Mouse (Mus musculus) cortical plate, adult 2 months (tissue): ENCODE measurements around the gene Sytl2. TPM values are rescaled to one million over a fixed set of nuclear protein-coding genes. Genes with fewer than 3 reads are reported as not detected.

Source experiments
- H3K27ac ChIP-seq: fragments of 200-500 bp; 2 replicates; pipeline ENCODE4 v1.5.1; 2012; ENCODE audit warnings: low read length, control low read depth, inconsistent platforms; ENCODE audit not compliant: insufficient read depth
- H3K4me1 ChIP-seq: fragments of 200-500 bp; 2 replicates; pipeline ENCODE4 v1.6.1; 2011; ENCODE audit warnings: low read length; ENCODE audit not compliant: control insufficient read depth, insufficient read depth
- H3K4me3 ChIP-seq: fragments of 200-500 bp; 2 replicates; pipeline ENCODE4 v1.5.1; 2011; ENCODE audit warnings: mild to moderate bottlenecking, low read length, control low read depth; ENCODE audit not compliant: insufficient read depth
- CTCF ChIP-seq: fragments of 200-500 bp; IDR thresholded peaks from 2 replicates; pipeline ENCODE4 v1.5.1; 2011; ENCODE audit warnings: mild to moderate bottlenecking, control low read depth, low read length; ENCODE audit not compliant: insufficient read depth; ENCODE audit errors: extremely low read depth
- POLR2A ChIP-seq: fragments of 200-500 bp; IDR thresholded peaks from 2 replicates; pipeline ENCODE4 v1.6.1; 2011; ENCODE audit warnings: mild to moderate bottlenecking, low read length, control low read depth; ENCODE audit not compliant: insufficient read depth; ENCODE audit errors: extremely low read depth
- polyA plus RNA-seq: library from polyadenylated mRNA; depleted of rRNA; stranded (reverse); fragments of >200 nt; gene quantifications from 2 replicates; pipeline ENCODE4 v1.2.3, GENCODE M21; 2012

The Sytl2 gene
- polyA plus RNA-seq, 1 experiment = 119 TPM

- H3K4me3 ChIP-seq = no peak overlapping the region
- H3K4me1 ChIP-seq = peaks cover 7% of the 10 kb centered on the region; the same call in 1 of the 2 replicates
- H3K27ac ChIP-seq = peak overlapping the region; percentile 89
- no peak for TF ChIP-seq CTCF
- TF ChIP-seq POLR2A = no peak
Observed at GRCm38 (mm10) chr7:90335755-90336194, 33.7 kb downstream of the Sytl2 start.

- Histone ChIP-seq H3K4me1 (no peaks in the 10 kb centered on the region), H3K4me3 (no peak overlapping the region), H3K27ac (peak overlapping the region; percentile 55)
- TF ChIP-seq POLR2A (no peak), CTCF (no peak)
Observed at GRCm38 (mm10) chr7:90341212-90341957, 39.3 kb downstream of the Sytl2 start.

GRCm38 (mm10) chr7:90344903-90345302 lies 42.9 kb downstream of the Sytl2 start:
- Histone ChIP-seq H3K4me3 (no peak overlapping the region), H3K4me1 (peaks cover 2% of the 10 kb centered on the region; the same call in 1 of the 2 replicates), H3K27ac (no peak overlapping the region)
- TF ChIP-seq CTCF = no peak
- TF ChIP-seq POLR2A = no peak

GRCm38 (mm10) chr7:90347779-90348437 lies 45.9 kb downstream of the Sytl2 start:
- Histone ChIP-seq H3K27ac (no peak overlapping the region), H3K4me3 (no peak overlapping the region), H3K4me1 (peaks cover 2% of the 10 kb centered on the region; the same call in 1 of the 2 replicates)
- TF ChIP-seq POLR2A (no peak), CTCF (no peak)

GRCm38 (mm10) chr7:90349014-90349413 lies 47.0 kb downstream of the Sytl2 start:
- no peak overlapping the region for H3K4me3 ChIP-seq
- TF ChIP-seq POLR2A (no peak), CTCF (no peak)
- no peak overlapping the region for H3K27ac ChIP-seq
- peaks cover 2% of the 10 kb centered on the region; the same call in 1 of the 2 replicates for H3K4me1 ChIP-seq

GRCm38 (mm10) chr7:90352183-90352582 lies 50.1 kb downstream of the Sytl2 start:
- Histone ChIP-seq H3K4me3 (no peak overlapping the region), H3K4me1 (peaks cover 6% of the 10 kb centered on the region), H3K27ac (no peak overlapping the region)
- no peak for TF ChIP-seq CTCF
- no peak for TF ChIP-seq POLR2A

- peaks cover 5% of the 10 kb centered on the region for H3K4me1 ChIP-seq
- 0 out of 2 replicates have a peak overlapping the region, but pooled peaks have one; percentile 33 for H3K27ac ChIP-seq
- no peak overlapping the region for H3K4me3 ChIP-seq
- TF ChIP-seq POLR2A (no peak), CTCF (no peak)
Observed at GRCm38 (mm10) chr7:90353488-90354228, 51.6 kb downstream of the Sytl2 start.

- Histone ChIP-seq H3K4me3 (no peak overlapping the region), H3K27ac (peak overlapping the region; percentile 68; the same call in 1 of the 2 replicates), H3K4me1 (peaks cover 5% of the 10 kb centered on the region)
- TF ChIP-seq POLR2A (no peak), CTCF (no peak)
Observed at GRCm38 (mm10) chr7:90354229-90354604, 52.2 kb downstream of the Sytl2 start.

GRCm38 (mm10) chr7:90355454-90355853 lies 53.4 kb downstream of the Sytl2 start:
- Histone ChIP-seq H3K27ac (no peak overlapping the region), H3K4me1 (peaks cover 5% of the 10 kb centered on the region), H3K4me3 (no peak overlapping the region)
- no peak for TF ChIP-seq CTCF
- no peak for TF ChIP-seq POLR2A

GRCm38 (mm10) chr7:90355995-90356394 lies 53.9 kb downstream of the Sytl2 start:
- Histone ChIP-seq H3K27ac (peak overlapping the region; percentile 37; the same call in 1 of the 2 replicates), H3K4me3 (no peak overlapping the region), H3K4me1 (peaks cover 5% of the 10 kb centered on the region)
- no peak for TF ChIP-seq POLR2A
- TF ChIP-seq CTCF = no peak
